Mouse (Mus musculus) Muller cell, postnatal 12 days (primary cell): Measurements from ENCODE around the gene Defb29.

Experiments used
- DNase-seq: peaks from one replicate; pipeline ENCODE4 v3.0.0-alpha.2; 2015; ENCODE audit errors: inconsistent ontology term

Gene Defb29

DNA sequence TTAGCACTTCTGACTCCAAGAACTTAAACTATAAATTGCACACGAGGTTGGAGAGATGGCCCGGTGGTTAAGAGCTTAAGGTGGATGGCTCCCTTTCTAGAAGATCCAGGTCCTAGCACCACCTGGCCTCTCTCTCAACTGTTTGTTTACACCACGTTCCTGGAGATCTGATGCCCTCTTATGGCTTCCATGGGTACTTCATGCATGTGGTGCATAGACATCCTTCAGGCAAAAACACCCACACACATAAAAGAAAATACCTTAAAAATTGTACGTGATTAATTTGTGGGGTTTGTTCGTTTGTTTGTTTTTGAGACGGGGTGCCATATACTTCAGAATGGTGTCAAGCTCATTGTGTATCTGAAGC, 39.1 kb downstream of the Defb29 start:
- DNase-seq = no peak

DNA sequence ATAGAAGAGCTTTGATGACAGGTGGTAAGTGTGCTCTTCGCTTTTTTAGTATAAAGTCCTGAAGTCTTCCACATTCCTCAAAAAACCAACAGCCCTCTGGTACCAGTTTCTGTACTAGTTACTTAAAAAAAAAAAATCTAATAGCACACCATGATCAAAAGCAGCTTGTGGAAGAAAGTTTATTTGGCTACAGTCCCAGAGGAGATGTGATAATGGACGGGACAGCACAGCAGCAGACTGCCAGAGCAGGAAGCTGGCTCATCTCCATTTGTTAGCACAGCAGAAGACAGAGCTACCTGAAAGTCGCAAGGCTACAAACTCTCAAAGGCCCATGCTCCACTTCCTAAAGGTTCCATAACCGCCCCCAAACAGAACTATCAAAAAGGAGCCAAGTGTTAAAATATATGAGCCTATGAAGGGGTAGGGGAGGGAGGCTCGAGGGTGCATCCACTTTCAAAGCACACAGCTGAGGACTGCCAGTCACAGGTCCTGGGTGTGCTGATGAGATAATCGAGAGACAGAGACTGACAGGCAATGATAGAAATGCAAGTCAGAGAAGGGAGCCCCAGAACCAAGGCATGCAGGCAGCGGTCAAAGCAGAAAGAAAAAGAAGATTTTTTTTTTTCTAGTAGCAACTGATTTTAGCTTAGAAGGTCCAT, 39.6 kb downstream of the Defb29 start:
- DNase-seq = no peak

DNA sequence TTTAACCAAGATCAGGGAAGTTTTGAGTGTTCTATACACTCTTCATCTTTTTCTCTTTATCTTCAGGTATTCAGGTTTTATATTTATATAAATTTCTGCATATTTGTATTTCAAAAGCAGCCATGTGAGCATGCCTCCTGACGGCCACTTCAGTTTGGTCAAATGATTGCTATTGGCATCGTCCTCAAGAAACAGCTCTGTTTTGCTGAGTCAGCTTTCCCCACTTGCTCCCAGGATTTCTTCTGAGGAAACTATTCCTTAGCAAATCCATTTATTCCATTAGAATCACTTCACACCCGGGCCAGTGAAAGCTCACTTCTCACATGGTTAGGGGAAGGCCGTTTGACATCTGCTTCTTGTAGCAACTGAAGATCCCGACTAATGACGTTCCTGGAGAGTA, 41.9 kb downstream of the Defb29 start:
- DNase-seq = no peak

GRCm38 (mm10) chr2:152493151-152493550, 46.7 kb downstream of the Defb29 start:
- DNase-seq = no peak

DNA sequence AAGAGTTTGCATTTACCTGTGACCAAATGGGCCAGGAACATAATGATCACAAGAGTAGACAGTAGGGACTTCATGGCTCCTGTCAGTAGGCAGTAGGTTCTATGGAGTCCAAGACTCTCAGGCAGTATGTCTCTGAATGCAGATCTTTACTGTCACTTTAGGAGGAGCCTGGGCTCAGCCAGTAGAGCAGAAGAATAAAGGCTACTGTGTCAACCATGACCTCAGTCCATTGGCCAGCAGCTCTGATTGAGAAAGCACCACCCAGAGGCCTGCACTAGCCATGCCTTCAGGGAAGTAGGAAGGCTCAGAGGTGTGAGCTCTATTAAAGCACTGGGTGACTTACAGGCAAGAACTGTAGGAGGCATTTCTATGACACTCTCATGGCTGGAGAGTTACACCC, 49.9 kb downstream of the Defb29 start, which contains the start of gene Defb22:
Defb22 (minus strand) TSS at position 101 of the 400 bp plus-strand sequence.
- no peak for DNase-seq
